Mouse (Mus musculus): ENCODE measurements at regions not wholly inside any gene's neighbourhood (a gene's known extent, or its start where the extent isn't known, plus 50 kb on each side); places are given as distances from the start of the nearest gene placed in this dataset.
A peak's percentile ranks its signal among the peaks of the same experiment; 100 is the strongest.

DNA sequence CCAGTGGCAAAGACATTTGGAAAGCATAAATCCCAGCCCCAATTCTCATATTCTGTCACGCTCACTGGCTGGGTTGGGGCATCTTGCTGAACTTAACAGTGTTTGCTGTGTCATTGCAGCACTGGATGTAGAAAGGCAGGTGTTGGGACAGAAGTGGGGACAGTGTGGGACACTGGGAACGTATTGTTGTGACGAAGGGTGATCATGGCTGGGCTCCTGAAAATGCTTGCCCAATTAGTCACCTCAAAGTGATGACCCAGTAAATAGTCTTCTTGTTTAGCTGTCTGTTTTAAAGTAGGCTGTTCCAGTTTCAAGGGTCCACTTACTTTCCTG lies 100.0 kb upstream of the Eya4 start:
- H3K27ac ChIP-seq (replicated peaks), result no peak overlapping the region
- WGBS, result 96% methylated on average over 3 of the region's 3 CpGs

GRCm38 (mm10) chr10:23449860-23450646 lies 99.5 kb upstream of the Eya4 start:
- Histone ChIP-seq H3K36me3 (no peaks in the 10 kb centered on the region), H3K4me3 (no peak overlapping the region), H3K4me2 (replicated peaks) (peak overlapping the region; percentile 32), H3K27me3 (no peaks in the 10 kb centered on the region), H3K27ac (replicated peaks) (no peak overlapping the region), H3K4me1 (peaks cover 4% of the 10 kb centered on the region; the same call in 1 of the 2 replicates), H3K9ac (replicated peaks) (no peak overlapping the region), H3K9me3 (no peaks in the 10 kb centered on the region)
- WGBS, result 82% methylated on average over 19 of the region's 19 CpGs
- 0 out of 2 replicates have a peak, but pooled peaks have one; percentile 2 for ATAC-seq (ENCODE audit: low FRiP score, low read depth)

More for the DNA sequence above, 100.0 kb upstream of the Eya4 start:
- H3K36me3 ChIP-seq, result no peaks in the 10 kb centered on the region
- ATAC-seq (ENCODE audit: low FRiP score, low read depth), result no peak
- peaks cover 4% of the 10 kb centered on the region; the same call in 1 of the 2 replicates for H3K4me1 ChIP-seq
- no peaks in the 10 kb centered on the region for H3K9me3 ChIP-seq
- H3K4me3 ChIP-seq, result no peak overlapping the region
- H3K27me3 ChIP-seq, result no peaks in the 10 kb centered on the region
- no peak overlapping the region for H3K9ac ChIP-seq (replicated peaks)
- H3K4me2 ChIP-seq (replicated peaks), result no peak overlapping the region

DNA sequence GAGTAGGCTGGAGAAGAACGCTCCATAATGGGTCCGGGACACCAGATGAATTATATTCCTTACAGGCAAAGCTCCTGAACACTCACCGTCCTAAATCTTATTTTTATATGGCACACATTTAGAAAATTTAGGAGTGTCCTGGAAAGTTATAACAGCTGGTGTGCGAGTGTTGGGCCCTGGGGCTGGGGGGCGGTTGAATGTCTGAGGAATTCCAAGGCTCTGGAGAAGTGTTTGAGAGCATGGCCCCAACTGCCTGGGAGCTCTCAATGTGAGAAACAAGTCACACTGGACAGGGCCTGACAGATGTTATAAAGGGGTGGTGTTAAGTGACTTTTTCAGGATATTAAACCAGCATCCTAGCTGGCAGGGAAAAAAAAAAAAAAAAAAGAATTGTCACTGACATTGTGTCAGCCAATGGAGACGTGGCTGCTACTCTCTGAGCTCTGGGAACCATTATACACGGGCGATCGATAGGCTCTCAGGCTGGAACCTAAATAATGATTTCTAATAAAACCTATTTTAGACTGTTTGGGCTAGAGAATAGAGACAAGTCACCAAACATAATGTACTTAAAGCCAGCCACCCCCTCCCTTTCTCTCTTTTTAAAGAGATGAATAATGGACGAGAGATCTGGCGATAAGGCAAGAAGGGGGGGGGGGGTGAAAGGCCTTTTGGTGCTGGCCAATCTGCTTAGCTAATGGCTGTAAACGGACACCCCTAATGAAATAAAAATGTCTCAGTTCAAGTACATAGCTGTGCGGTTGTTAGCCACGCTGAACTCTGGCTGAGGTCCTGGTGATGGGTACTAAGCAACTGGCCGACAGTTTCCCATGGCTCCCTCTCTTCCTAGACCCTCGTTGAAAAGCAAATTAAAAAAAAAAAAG lies 98.6 kb upstream of the Eya4 start:
- Histone ChIP-seq H3K9ac (replicated peaks) (no peak overlapping the region), H3K4me1 (peaks cover 4% of the 10 kb centered on the region; the same call in 1 of the 2 replicates), H3K27me3 (no peaks in the 10 kb centered on the region), H3K4me2 (replicated peaks) (peak overlapping the region; percentile 32), H3K9me3 (no peaks in the 10 kb centered on the region), H3K27ac (replicated peaks) (no peak overlapping the region), H3K36me3 (no peaks in the 10 kb centered on the region), H3K4me3 (peak overlapping the region; percentile 12; the same call in 1 of the 2 replicates)
- WGBS, result 51% methylated on average over 16 of the region's 16 CpGs
- ATAC-seq (ENCODE audit: low FRiP score, low read depth), result peak; percentile 76

DNA sequence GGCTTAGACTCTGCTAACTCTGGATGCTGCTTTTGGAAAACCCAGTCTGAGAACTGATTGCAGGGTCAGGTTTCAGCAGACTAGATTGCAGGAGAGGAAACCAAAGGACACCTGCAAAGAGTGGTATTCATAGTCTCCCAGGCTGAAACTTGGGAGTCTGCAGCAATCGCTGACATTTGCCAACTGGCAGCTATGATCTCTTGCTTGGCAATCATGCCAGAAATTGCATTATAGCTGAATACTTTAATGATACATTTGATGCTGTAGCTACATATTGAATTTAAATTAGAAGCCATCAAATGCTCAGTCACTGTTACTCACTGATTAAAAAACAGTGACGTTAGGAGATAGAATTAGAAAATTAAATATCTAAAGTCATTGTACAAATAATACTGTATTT lies 79.8 kb upstream of the Eya4 start:
- 71% methylated on average over 2 of the region's 2 CpGs for WGBS
- Histone ChIP-seq H3K27me3 (no peaks in the 10 kb centered on the region), H3K9me3 (no peaks in the 10 kb centered on the region), H3K4me1 (no peaks in the 10 kb centered on the region), H3K9ac (replicated peaks) (no peak overlapping the region), H3K4me2 (replicated peaks) (no peak overlapping the region), H3K27ac (replicated peaks) (no peak overlapping the region), H3K36me3 (no peaks in the 10 kb centered on the region), H3K4me3 (no peak overlapping the region)
- ATAC-seq (ENCODE audit: low FRiP score, low read depth), result no peak

DNA sequence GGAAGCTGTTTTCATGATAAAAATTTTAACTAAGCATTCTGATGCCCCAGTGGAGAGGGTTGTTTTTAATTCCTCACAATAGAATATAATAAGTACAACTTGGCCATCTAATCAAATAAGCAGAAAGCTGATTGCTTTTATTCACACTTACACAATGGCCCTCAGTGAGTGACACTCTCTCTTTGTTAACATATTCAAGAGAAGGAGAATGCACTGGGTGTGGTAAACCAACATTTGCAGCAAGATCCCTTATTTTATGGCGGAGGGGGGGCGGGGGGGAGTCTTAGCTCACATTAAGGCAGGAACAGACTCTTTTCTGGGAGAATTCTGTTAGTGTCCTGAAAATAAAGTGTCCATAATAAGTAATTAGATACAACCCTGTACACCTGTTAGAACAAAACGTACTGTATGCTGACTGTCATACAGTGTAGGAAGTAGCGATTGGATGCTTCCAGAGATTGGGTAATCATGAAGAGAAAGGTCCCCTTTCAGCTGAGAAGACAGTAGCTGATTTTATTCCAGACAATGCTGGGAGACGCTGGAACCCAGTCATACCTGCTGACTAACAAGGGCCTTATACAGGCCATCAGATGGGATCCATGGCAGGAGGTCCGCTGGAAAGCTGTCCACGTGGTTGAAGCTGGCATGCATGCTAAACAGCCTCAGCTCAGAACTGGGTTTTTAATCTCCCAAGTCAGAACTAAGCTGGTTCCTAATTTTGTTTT lies 63.4 kb upstream of the Eya4 start:
- H3K4me3 ChIP-seq, result no peak overlapping the region
- peaks cover 15% of the 10 kb centered on the region for H3K4me1 ChIP-seq
- peak; percentile 74 for ATAC-seq (ENCODE audit: low FRiP score, low read depth)
- WGBS, result 46% methylated on average over 7 of the region's 7 CpGs
- no peak overlapping the region for H3K27ac ChIP-seq (replicated peaks)
- H3K27me3 ChIP-seq, result no peaks in the 10 kb centered on the region
- no peak overlapping the region for H3K9ac ChIP-seq (replicated peaks)
- H3K4me2 ChIP-seq (replicated peaks), result no peak overlapping the region
- H3K36me3 ChIP-seq, result no peaks in the 10 kb centered on the region
- no peaks in the 10 kb centered on the region for H3K9me3 ChIP-seq

DNA sequence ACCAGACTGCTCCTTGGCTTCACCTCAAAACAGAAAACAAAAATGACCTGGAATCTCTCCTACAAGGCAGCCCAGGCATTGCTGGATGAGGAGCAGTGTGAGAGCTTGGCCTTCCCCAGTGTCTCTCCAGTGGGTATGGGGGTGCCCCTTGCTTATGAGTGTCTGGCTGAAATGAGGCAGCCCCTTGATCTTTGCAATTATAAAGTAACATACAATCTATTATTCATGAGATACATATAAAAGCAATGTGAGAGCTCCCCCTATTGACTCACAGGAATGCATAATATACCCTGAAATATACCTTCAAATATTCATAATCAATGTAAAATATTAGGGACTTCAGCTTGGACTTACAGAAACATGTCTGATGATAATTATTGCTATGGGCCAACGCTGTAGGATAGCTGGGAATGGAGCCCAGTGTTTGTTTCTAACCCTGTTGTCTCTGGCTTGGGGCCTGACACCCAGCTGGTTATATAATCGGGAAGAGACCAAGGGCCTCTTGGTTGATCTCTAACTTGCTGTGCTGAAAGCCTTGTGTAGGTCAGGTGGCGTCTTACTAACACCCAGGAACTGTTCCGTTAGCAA lies 52.9 kb upstream of the Eya4 start:
- H3K36me3 ChIP-seq, result no peaks in the 10 kb centered on the region
- 60% methylated on average over 4 of the region's 4 CpGs for WGBS
- ATAC-seq (ENCODE audit: low FRiP score, low read depth), result peak; percentile 78; the same call in 1 of the 2 replicates
- no peak overlapping the region for H3K4me2 ChIP-seq (replicated peaks)
- H3K27ac ChIP-seq (replicated peaks), result no peak overlapping the region
- H3K9me3 ChIP-seq, result no peaks in the 10 kb centered on the region
- no peak overlapping the region for H3K4me3 ChIP-seq
- H3K9ac ChIP-seq (replicated peaks), result no peak overlapping the region
- peaks cover 3% of the 10 kb centered on the region for H3K4me1 ChIP-seq
- no peaks in the 10 kb centered on the region for H3K27me3 ChIP-seq

All from midbrain, embryonic 12.5 days (tissue).